Mouse (Mus musculus) granulocyte monocyte progenitor cell, adult 5-6 weeks (primary cell): Measurements from ENCODE around the gene Cxcl14. TPM values are rescaled to one million over a fixed set of nuclear protein-coding genes. Genes with fewer than 3 reads are reported as not detected.

Source experiments
- ATAC-seq: replicated peaks from 2 replicates; pipeline ENCODE4 v1.8.0; 2016; ENCODE audit warnings: mild to moderate bottlenecking, moderate TSS enrichment, inconsistent platforms; ENCODE audit not compliant: poor library complexity, severe bottlenecking
- total RNA-seq, 2 experiments: library from RNA; stranded (forward) in 1 of 2; stranded (reverse) in 1 of 2; fragments of 200-712, 200-1000 nt in 1 of 2; fragments of >200 nt in 1 of 2; fragmentation: Nextera tagmentation in 1 of 2; gene quantifications; 2 replicates each; pipeline ENCODE4 v1.2.3; 2014 to 2017

The Cxcl14 gene
- total RNA-seq, 2 experiments from 2014 or later: not detected

DNA sequence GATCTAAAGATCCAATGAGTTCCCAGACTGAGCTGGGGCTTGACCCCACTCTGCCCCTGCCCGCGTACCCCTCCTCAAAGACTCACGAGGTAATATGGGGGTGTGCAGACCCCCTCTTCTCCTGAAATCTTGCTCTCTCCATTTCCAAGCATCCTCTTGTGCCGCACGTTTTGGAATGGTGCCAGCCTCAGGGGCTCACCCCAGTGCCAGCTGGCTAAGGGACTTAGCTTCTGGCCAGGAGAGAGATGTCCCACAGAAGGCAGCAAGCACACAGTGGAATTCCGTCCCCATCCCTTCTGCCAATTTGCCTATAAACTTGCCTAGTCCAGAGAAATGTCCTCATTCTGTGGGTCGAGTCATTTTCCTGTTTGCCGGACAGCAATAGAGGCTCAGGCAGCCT lies 43.6 kb downstream of the Cxcl14 start:
- no peak for ATAC-seq

DNA sequence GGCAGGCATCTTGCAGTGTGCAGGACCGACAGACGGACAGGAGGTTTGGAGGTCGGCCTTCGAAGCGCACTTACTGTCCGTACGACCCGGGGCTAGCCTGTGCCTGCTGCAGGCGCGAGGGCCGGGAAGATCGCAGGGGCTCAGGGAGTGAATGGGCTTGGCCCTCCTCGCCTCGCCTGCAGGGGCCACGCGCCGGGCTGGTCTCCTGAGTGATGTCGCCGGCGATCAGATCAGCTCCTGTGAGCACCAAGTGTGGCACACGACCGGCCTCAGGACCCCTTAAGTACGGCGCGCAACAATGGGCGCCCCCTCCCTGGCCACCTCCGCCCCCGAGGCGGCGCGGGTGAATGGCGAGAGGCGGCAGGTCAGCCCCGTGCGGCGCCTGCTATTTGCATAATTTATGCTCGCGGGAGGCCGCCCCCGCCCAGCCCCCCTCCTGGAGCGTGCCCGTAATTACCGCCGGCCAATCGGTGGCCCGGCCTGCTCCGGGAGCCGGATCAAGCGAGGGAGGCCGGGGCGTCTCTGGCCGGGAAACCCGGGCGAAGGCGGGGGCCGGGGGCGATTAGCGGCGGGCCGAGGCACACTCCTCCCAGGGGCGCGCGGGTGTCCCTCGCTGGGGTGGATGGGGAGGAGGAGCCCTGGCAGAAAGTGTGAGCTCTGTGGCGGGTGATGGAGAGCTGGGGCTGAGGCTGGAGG lies 44.3 kb downstream of the Cxcl14 start, which contains the start of gene Neurog1:
Neurog1 (minus strand) TSS at position 240 of the 696 bp plus-strand sequence.
- ATAC-seq: peak; percentile 31; the same call in 1 of the 2 replicates

- ATAC-seq: peak; percentile 6; the same call in 1 of the 2 replicates
Observed at GRCm38 (mm10) chr13:56251176-56251923, 45.0 kb downstream of the Cxcl14 start.

DNA sequence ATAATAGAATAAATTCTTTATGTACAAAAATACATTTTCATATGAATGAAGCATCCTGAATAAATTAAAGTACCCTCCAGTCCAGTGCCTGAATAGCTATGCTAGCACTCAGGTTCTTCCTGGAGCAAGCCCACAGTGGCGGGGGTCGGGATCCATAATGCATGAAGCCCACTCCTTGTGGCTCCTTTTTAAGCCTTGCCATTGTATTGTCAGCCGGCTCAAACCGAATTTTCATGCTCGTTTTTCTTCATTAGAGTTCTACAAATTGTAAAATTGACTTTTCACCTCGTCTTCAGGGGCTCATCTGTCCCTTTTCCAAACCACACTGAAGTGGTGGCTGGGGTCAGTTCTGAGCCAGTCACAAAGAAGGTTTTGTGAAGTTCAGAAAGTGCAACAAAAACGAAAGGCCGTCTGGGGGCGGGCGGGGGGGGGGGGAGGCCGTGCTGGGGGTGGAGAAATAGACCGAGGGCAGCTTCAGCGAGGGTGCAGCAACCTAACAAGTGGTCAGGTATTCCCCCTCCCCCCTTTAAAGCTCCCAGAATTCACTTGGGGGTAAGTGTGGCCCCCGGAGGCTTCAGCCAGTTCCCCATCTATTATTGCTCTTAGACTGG lies 45.7 kb downstream of the Cxcl14 start:
- ATAC-seq: no peak

GRCm38 (mm10) chr13:56249593-56250341 lies 46.6 kb downstream of the Cxcl14 start:
- ATAC-seq: no peak

DNA sequence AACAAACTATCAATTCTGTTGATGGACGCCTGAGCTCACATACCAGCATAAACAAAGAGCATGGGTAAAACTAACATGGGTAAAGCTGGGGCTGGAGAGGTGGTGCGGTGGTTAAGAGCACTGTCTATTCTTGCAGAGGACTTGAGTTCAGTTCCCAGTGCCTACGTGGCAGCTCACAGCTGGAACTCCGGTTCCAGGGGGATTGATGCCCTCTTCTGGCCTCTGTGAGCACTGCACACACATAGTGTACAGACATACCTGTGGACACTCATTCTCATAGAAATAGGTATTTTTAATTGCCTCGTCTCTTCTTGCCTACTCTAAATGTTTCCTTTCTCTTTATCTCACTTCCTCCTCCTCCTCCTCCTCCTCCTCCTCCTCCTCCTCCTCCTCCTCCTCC lies 53.2 kb downstream of the Cxcl14 start:
- ATAC-seq: no peak

DNA sequence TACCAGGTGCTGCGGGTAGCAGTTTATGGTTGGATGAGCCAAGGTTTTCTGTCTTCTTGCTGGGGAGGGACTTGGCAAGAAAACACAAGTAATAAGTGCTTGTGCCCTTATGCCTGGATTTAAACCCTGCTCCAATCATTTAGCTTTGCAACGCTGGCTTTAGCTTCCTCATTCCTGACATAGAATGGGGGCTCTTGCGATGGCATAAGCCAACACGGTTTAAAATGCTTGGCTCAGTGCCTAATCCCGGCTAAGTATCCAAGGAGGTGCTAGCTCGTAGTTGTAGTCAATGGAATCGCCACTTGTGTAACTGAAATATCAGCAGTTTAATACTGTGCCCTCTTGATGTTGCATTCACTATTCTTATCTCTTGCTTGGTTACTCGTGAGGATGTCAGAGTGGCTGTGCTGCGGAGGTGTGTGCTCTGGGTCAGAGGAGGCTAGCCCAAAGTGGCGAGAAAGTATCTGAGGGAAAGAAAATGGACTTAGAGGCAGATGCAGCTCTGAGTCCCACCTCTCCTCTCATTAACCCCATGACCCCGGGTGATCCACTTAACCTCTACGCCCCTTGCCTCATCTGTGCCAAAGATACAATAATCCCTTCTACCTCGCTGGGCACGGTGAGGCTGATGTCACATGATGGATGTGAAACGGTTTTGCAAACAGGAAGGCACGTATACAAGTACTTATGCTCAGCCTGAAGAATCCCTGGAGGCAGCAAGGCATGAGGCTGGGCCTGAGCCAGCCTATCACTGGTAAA lies 56.2 kb downstream of the Cxcl14 start:
- ATAC-seq: no peak

Other genes starting within 250 kb of the Cxcl14 start
- gene H2afy, start 160.2 kb downstream of the Cxcl14 start, total RNA-seq (2014; fragmentation: Nextera tagmentation): 930 and 1,115 TPM in 2 replicates
- 1,419 and 1,485 TPM in 2 replicates for gene H2afy, start 160.2 kb downstream of the Cxcl14 start, total RNA-seq (2017)
- 148 and 174 TPM in 2 replicates for gene Tifab, start 117.7 kb downstream of the Cxcl14 start, total RNA-seq (2014; fragmentation: Nextera tagmentation)
- gene Tifab, start 117.7 kb downstream of the Cxcl14 start, total RNA-seq (2017): 115 and 120 TPM in 2 replicates
- not detected in 2 replicates for gene Neurog1, start 44.4 kb downstream of the Cxcl14 start, total RNA-seq (2014; fragmentation: Nextera tagmentation)
- gene Neurog1, start 44.4 kb downstream of the Cxcl14 start, total RNA-seq (2017): not detected in 2 replicates
- not detected in 2 replicates for gene Gm3045, start 130.0 kb upstream of the Cxcl14 start, total RNA-seq (2014; fragmentation: Nextera tagmentation)
- not detected in 2 replicates for gene Gm3045, start 130.0 kb upstream of the Cxcl14 start, total RNA-seq (2017)
- not detected in 2 replicates for gene Slc25a48, start 141.8 kb upstream of the Cxcl14 start, total RNA-seq (2014; fragmentation: Nextera tagmentation)
- gene Slc25a48, start 141.8 kb upstream of the Cxcl14 start, total RNA-seq (2017): not detected in 2 replicates
- not detected in 2 replicates for gene Il9, start 185.7 kb upstream of the Cxcl14 start, total RNA-seq (2014; fragmentation: Nextera tagmentation)
- not detected in 2 replicates for gene Il9, start 185.7 kb upstream of the Cxcl14 start, total RNA-seq (2017)
- 1.3 TPM in 1 of 2 replicates, not detected in the other for gene Fbxl21, start 225.9 kb upstream of the Cxcl14 start, total RNA-seq (2014; fragmentation: Nextera tagmentation)
- gene Fbxl21, start 225.9 kb upstream of the Cxcl14 start, total RNA-seq (2017): 0.22 and 0.57 TPM in 2 replicates